Mouse (Mus musculus) myocyte (in vitro differentiated cells): ENCODE data around the gene Pid1.

Source experiments
- E2F4 ChIP-seq: IDR thresholded peaks from one replicate; pipeline ENCODE4 v1.6.1; 2011; ENCODE audit warnings: mild to moderate bottlenecking, control low read depth, moderate library complexity; ENCODE audit not compliant: insufficient read depth
- POLR2A ChIP-seq: IDR thresholded peaks from one replicate; pipeline ENCODE4 v1.6.1; 2011; ENCODE audit warnings: low read depth, mild to moderate bottlenecking, control low read depth, moderate library complexity; ENCODE audit not compliant: insufficient read length
- TCF12 ChIP-seq: IDR thresholded peaks from one replicate; pipeline ENCODE4 v1.6.1; 2011; ENCODE audit warnings: mild to moderate bottlenecking, control low read depth; ENCODE audit not compliant: poor library complexity, insufficient read depth, severe bottlenecking
- USF1 ChIP-seq: IDR thresholded peaks from one replicate; pipeline ENCODE4 v1.6.1; 2011; ENCODE audit warnings: low read depth, mild to moderate bottlenecking, control low read depth, moderate library complexity

DNA sequence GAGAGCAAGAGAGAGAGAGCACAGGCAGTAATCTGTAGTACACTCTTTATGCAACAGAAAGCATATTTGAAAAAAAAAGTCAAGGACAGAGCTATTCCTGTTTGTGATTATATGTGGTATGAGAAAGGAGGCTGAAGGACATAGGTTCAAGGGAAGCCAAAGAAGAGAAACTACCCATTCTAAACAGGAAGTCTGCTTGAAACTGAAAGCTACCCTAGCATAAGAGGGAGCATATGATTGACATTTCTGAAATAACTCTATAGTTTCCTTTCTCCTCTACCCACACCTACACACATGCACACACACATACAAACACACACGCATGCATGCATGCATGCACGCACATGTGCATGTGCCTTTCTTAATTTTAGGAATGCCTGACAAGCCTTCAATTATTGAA is 123.8 kb downstream of the Pid1 start:
- TF ChIP-seq POLR2A (no peak), USF1 (no peak), E2F4 (no peak), TCF12 (no peak)
